Mouse (Mus musculus) right cerebral cortex, adult 2 months (tissue): Measurements from ENCODE around the gene Agxt2.

Experiments used
- DNase-seq, 2 experiments: peaks; one replicate each; pipeline ENCODE4 v3.0.0; 2021 to 2022; ENCODE audit warnings: low spot score in 2 of 2

The Agxt2 gene

DNA sequence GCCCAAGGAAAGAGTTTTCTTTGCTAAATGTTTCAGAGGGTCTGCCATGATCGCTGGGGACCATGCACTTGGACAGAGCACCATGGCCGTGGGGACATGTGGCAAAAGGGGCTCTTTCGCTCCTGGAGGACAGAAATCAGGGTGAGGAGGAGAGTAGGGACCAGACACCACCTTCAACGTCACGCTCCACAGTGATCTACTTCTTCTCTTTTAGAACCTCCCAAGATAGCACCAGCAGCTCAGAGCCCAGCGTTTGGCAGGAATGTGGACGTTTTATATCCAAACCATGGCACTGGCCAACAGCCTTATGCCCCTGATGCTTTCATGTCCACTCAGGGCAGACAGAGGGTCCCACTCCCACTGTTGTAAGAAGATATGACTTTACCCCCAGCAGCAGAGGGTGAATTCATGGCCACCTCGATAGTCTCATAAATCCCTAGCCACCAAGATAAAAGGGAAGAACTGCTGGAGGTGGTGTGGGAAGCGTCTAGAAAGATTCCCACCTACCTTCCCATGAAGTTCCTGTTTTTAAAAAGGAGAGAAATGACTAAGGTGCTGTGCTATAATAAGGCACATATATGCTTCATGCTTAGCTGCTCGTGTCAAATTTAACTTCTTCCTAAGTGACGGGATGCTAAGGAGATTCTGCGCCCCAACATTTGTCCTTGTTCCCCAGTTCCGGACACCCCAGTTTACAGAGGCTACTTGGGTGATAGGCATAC lies 68.4 kb downstream of the Agxt2 start:
- no peak for DNase-seq

DNA sequence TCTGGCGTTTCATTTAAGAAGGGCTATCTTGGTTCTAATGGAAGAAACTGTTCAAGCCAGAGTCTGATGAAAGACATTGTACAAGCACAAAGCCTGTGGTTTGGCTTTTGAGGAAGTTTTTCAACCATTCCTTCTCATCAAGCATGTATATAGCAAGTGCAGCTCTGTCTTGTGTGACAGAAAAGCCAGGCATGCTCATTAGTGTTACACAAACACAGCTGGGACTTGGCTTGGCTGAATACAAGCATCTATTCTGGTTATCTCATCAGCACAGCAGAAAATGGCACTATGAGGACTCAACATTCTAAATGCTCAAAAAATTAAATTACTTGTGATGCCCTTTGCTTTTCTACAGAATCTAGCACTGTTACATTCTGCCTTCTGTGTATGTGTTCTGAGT lies 78.6 kb downstream of the Agxt2 start:
- DNase-seq = no peak

- DNase-seq = no peak
Observed at GRCm38 (mm10) chr15:10439963-10440362, 81.6 kb downstream of the Agxt2 start.

DNA sequence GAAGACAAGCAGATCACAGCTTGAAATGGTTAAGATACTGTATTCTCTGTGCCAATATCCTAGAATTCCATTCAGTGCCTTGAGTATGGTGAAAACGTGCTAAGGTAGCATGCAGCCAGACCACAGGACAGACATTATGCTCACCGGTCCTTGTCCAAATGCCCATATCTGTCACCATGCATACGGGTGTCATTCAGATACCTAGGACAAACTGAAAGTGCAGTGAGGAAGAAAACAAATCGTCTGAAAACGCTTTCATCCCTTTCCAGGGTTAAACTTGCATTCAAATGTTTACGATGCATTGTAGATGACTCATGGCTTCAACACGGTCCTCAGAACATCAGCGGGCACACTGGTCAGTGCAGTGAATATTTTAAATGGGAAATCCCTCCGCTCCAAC lies 83.2 kb downstream of the Agxt2 start:
- no peak for DNase-seq

DNA sequence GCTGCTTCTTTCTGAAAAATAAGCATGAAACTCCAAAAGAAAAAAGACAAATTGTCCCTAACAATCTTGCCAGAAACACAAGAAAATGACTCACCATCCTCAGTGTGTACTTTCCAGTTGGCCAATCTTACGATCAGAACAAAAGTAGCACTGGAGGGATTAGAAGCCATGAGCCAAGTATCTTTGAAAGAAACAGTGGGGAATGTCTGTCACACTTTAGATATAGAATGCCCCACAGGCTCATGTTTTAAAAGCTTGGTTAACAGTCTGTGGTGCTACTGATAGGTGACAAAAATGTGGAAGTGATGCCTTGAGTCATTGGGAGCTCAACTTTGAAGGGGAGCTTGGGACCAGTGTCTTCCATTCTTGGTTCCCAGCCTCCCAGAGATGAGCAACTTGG lies 83.9 kb downstream of the Agxt2 start:
- DNase-seq = no peak

DNA sequence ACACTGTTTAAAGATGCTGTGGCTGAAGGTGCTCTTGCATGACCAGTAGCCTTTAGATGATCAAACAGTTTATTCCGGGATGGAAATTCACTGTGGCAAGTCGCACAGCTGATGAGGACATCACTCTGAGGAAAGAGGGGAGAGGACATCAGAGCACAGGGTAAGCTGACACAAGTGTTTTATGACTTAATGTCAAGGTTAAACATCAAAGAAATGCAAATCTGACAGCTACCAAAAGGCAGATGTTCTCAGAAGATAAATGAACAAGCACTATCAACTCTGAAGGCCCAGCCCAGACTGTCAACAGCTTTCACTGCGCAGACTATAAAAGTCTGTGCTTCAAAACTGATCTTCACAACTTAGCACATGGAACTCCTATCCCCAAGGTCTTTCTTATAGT lies 88.8 kb downstream of the Agxt2 start:
- DNase-seq = no peak
